Mouse (Mus musculus): ENCODE data around the gene Gm17409. TPM values are rescaled to one million over a fixed set of nuclear protein-coding genes. Genes with fewer than 3 reads are reported as not detected.

Gene Gm17409
- total and polyA plus RNA-seq, 3 experiments: not detected

- Histone ChIP-seq H3K9ac (ENCODE audit: insufficient read depth, low read depth) (no peak overlapping the region), H3K27me3 (replicated peaks) (no peaks in the 10 kb centered on the region), H3K4me1 (ENCODE audit: control insufficient read depth in 1 of 2, insufficient read depth in 2 of 2) (peaks cover 0 to 4% of the 10 kb centered on the region in 2 experiments; a peak in 1 of 4 replicates), H3K36me3 (replicated peaks in 1 of 2; ENCODE audit: control insufficient read depth in 1 of 2, insufficient read depth in 1 of 2, low read length in 1 of 2) (no peaks in the 10 kb centered on the region), H3K9me3 (replicated peaks; ENCODE audit: low read length) (no peaks in the 10 kb centered on the region), H3K4me3 (replicated peaks in 1 of 3; ENCODE audit: low read depth in 2 of 3, low read length in 2 of 3, poor library complexity in 1 of 3) (no peak overlapping the region), H3K79me2 (replicated peaks; ENCODE audit: control insufficient read depth, extremely low read depth, insufficient read depth, poor library complexity, severe bottlenecking) (no peaks in the 10 kb centered on the region), H3K27ac (ENCODE audit: insufficient read depth, low read depth) (no peak overlapping the region), H3K4me2 (ENCODE audit: insufficient read depth, low read depth, poor library complexity, severe bottlenecking) (no peak overlapping the region)
- no peak for DNase-seq (ENCODE audit: extremely low read depth)
- TF ChIP-seq IRF4 (IDR thresholded peaks at IDR 0.05; ENCODE audit: low read depth, low read length) (no peak), MAX (IDR thresholded peaks at IDR 0.05; ENCODE audit: low read length) (no peak), POLR2AphosphoS2 (IDR thresholded peaks at IDR 0.05; ENCODE audit: low read depth, low read length) (no peak), PAX5 (IDR thresholded peaks at IDR 0.05; ENCODE audit: low read length) (no peak), ETS1 (conservative IDR thresholded peaks at IDR 0.05; ENCODE audit: low read depth, low read length) (no peak), CHD1 (IDR thresholded peaks at IDR 0.05; ENCODE audit: low read depth, low read length) (no peak), NELFE (IDR thresholded peaks at IDR 0.05; ENCODE audit: low read depth, low read length) (no peak), MAZ (IDR thresholded peaks at IDR 0.05; ENCODE audit: low read depth, low read length) (no peak), ZMIZ1 (IDR thresholded peaks at IDR 0.05; ENCODE audit: low read depth, low read length) (no peak), E2F4 (IDR thresholded peaks at IDR 0.05; ENCODE audit: insufficient replicate concordance, low read depth, low read length) (no peak), JUND (conservative IDR thresholded peaks at IDR 0.05; ENCODE audit: low read depth, low read length) (no peak), MYC (IDR thresholded peaks at IDR 0.05; ENCODE audit: low read depth, low read length) (no peak), GABPA (IDR thresholded peaks at IDR 0.05; ENCODE audit: insufficient replicate concordance, low read depth, low read length) (no peak), CHD2 (IDR thresholded peaks at IDR 0.05; ENCODE audit: low read length) (no peak), HCFC1 (IDR thresholded peaks at IDR 0.05; ENCODE audit: low read depth, low read length) (no peak), USF1 (IDR thresholded peaks at IDR 0.05; ENCODE audit: low read depth, low read length) (no peak), BHLHE40 (IDR thresholded peaks at IDR 0.05; ENCODE audit: low read depth, low read length) (no peak), EP300 (IDR thresholded peaks at IDR 0.05; ENCODE audit: low read length) (no peak), JUN (IDR thresholded peaks at IDR 0.05; ENCODE audit: insufficient read depth, low read depth, low read length) (no peak), TBP (conservative IDR thresholded peaks at IDR 0.05; ENCODE audit: low read depth, low read length) (no peak)
- dilution Hi-C loops (cut with MboI; ENCODE audit: extremely low pct_ligation_motif_present, extremely low pct_unique_long_range_greater_than_20kb, low sequenced_read_pairs): no loop called here
- in situ Hi-C loops (cut with MboI; ENCODE audit: low pct_ligation_motif_present, low pct_unique_long_range_greater_than_20kb, low sequenced_read_pairs): no loop called here
Observed at GRCm38 (mm10) chr2:58481450-58482100, 11.7 kb downstream of the Gm17409 start.

Measured in CH12.LX (cell line).